Mouse (Mus musculus): ENCODE data around the gene Kdm4a.
A peak's percentile ranks its signal among the peaks of the same experiment; 100 is the strongest.

Gene Kdm4a

GRCm38 (mm10) chr4:118152020-118152785, 27.6 kb downstream of the Kdm4a start:
- DNase-seq = peak; percentile 25

GRCm38 (mm10) chr4:118150804-118151203, 29.0 kb downstream of the Kdm4a start:
- no peak for DNase-seq

- DNase-seq = no peak
These were observed 29.7 kb downstream of the Kdm4a start for GRCm38 (mm10) chr4:118149956-118150680.

- no peak for DNase-seq
These were observed 30.7 kb downstream of the Kdm4a start for GRCm38 (mm10) chr4:118149055-118149576.

GRCm38 (mm10) chr4:118148317-118148687, 31.5 kb downstream of the Kdm4a start:
- no peak for DNase-seq

GRCm38 (mm10) chr4:118147547-118148316, 32.1 kb downstream of the Kdm4a start:
- no peak for DNase-seq

GRCm38 (mm10) chr4:118147090-118147489, 32.8 kb downstream of the Kdm4a start:
- no peak for DNase-seq

- no peak for DNase-seq
These were observed 35.5 kb downstream of the Kdm4a start for GRCm38 (mm10) chr4:118144324-118144723.

- DNase-seq = no peak
These were observed 36.2 kb downstream of the Kdm4a start for GRCm38 (mm10) chr4:118143679-118144078.

- no peak for DNase-seq
These were observed 38.3 kb downstream of the Kdm4a start for GRCm38 (mm10) chr4:118141511-118141910.

GRCm38 (mm10) chr4:118138891-118139290, 41.0 kb downstream of the Kdm4a start:
- DNase-seq = peak; percentile 71

- peak; percentile 53 for DNase-seq
These were observed 42.0 kb downstream of the Kdm4a start for GRCm38 (mm10) chr4:118137857-118138256.

GRCm38 (mm10) chr4:118137311-118137710, 42.5 kb downstream of the Kdm4a start:
- no peak for DNase-seq

- no peak for DNase-seq
These were observed 44.4 kb downstream of the Kdm4a start for GRCm38 (mm10) chr4:118135414-118135813.

- DNase-seq = peak; percentile 98
These were observed 45.1 kb downstream of the Kdm4a start, which contains the start of gene St3gal3 for GRCm38 (mm10) chr4:118134485-118135365. Gene St3gal3, minus strand, starts transcription at chr4:118134914.

- DNase-seq = no peak
These were observed 48.5 kb downstream of the Kdm4a start for GRCm38 (mm10) chr4:118131329-118131728.

- no peak for DNase-seq
These were observed 56.7 kb downstream of the Kdm4a start for GRCm38 (mm10) chr4:118123030-118123704.

GRCm38 (mm10) chr4:118122078-118122477, 57.8 kb downstream of the Kdm4a start:
- no peak for DNase-seq

- no peak for DNase-seq
These were observed 62.3 kb downstream of the Kdm4a start for GRCm38 (mm10) chr4:118117565-118117964.

GRCm38 (mm10) chr4:118116098-118116497, 63.7 kb downstream of the Kdm4a start:
- no peak for DNase-seq

- DNase-seq = no peak
These were observed 64.7 kb downstream of the Kdm4a start for GRCm38 (mm10) chr4:118115132-118115531.

GRCm38 (mm10) chr4:118112601-118113000, 67.2 kb downstream of the Kdm4a start:
- DNase-seq = no peak
